Comparison of ENCODE assay signal across 8 mouse cellular contexts in genomic region chr1:180641137-180641517, GRCm38 (mm10). TPM values are rescaled to one million over a fixed set of nuclear protein-coding genes. Genes with fewer than 3 reads are reported as not detected.
A peak's percentile ranks its signal among the peaks of the same experiment; 100 is the strongest.
DNase-seq lines count a peak whose midpoint lies in the region; ATAC-seq lines count a peak whose summit lies in the region.

Gene Lin9, plus strand, starts transcription at chr1:180641150.

- peak within 1 kb of the TSS; percentile 68 for H3K4me3 ChIP-seq in intestine, embryonic 14.5 days (ENCODE audit: low read depth, low read length)

- peak within 1 kb of the TSS; percentile 84 for H3K4me2 ChIP-seq in intestine, embryonic 14.5 days (ENCODE audit: low read length)

- H3K9ac ChIP-seq in intestine, embryonic 14.5 days (ENCODE audit: low read length), result peak within 1 kb of the TSS; percentile 94

- H3K36me3 ChIP-seq in intestine, embryonic 14.5 days (ENCODE audit: control insufficient read depth, insufficient read depth, low read length), result 0 out of 2 replicates have a peak, but pooled peaks cover 4% of the 10 kb centered on the region

- no peaks in the 10 kb centered on the region for H3K27me3 ChIP-seq in intestine, embryonic 14.5 days (replicated peaks; ENCODE audit: control insufficient read depth, insufficient read depth, low read length)

- 0% methylated on average over 37 of the region's 47 CpGs for WGBS in intestine, embryonic 14.5 days

- intact Hi-C loops in gastrocnemius, postnatal 14 days (cut with DNase I; ENCODE audit: low total_unique reads), result no loop called here
- intact Hi-C loops in left cerebral cortex, postnatal 14 days (cut with DNase I), result loop anchor here (5.0 kb wide), 1 partner anchor 86 kb away; the partner anchor contains the start of gene Acbd3

- peak within 1 kb of the TSS; percentile 91 for H3K27ac ChIP-seq in intestine, embryonic 14.5 days (ENCODE audit: low read depth)

- no peaks in the 10 kb centered on the region for H3K9me3 ChIP-seq in intestine, embryonic 14.5 days (ENCODE audit: control insufficient read depth, low read length)

- peak; percentile 88 for ATAC-seq in intestine, embryonic 14.5 days (replicated peaks; ENCODE audit: low FRiP score, low TSS enrichment, low read depth)

- DNase-seq in adipocyte (ENCODE audit: low spot score), result peak; percentile 84
- DNase-seq in embryo, embryonic 10 days (ENCODE audit: low spot score), result peak; percentile 96
- DNase-seq in gastrocnemius, postnatal 14 days, result peak; percentile 92
- peak; percentile 99 for DNase-seq in intestine, embryonic 14.5 days (ENCODE audit: low spot score)
- DNase-seq in left cerebral cortex, postnatal 14 days (ENCODE audit: low spot score in 2 of 2), result peak; percentile 86 to 91
- DNase-seq in mesoderm, embryonic 11.5 days (ENCODE audit: low read depth, low spot score), result peak; percentile 92
- peak; percentile 79 to 84 for DNase-seq in right cerebral cortex, postnatal 36 days (ENCODE audit: low spot score in 2 of 2)
- peak; percentile 95 for DNase-seq in yolk sac, embryonic 10.5 days (ENCODE audit: low spot score)

- H3K4me1 ChIP-seq in intestine, embryonic 14.5 days (replicated peaks; ENCODE audit: control insufficient read depth, insufficient read depth, low read length), result peaks cover 16% of the 10 kb centered on the region

RNA-seq across cellular contexts. Expression of gene Lin9, which starts in this region (rescaled TPM):
- total RNA-seq in gastrocnemius, postnatal 14 days (2021), result 1 to 10 TPM; 3.2 to 3.6 TPM
- 17.2 and 19.6 TPM in 2 replicates for polyA plus RNA-seq in intestine, embryonic 14.5 days (2014; fragmentation: Nextera tagmentation; extraction: Ambion mirVana)
- total RNA-seq in left cerebral cortex, postnatal 14 days (2021), result 1 to 10 TPM; 3.3 to 3.7 TPM

Comparison
In these comparisons a context has a peak if more than half of its experiments do, and no peak if none do; other contexts are left out.
1. Peak in every context shown above with its lines: DNase-seq, ATAC-seq, H3K4me3 ChIP-seq and H3K27ac ChIP-seq.